Mouse (Mus musculus): ENCODE data around the gene Pold4.

Pold4 gene

GRCm38 (mm10) chr19:4231253-4232185, at the start of gene Pold4:
Gene Pold4, plus strand, starts transcription at chr19:4231899.
- DNase-seq (ENCODE audit: low spot score), result peak; percentile 90

DNA sequence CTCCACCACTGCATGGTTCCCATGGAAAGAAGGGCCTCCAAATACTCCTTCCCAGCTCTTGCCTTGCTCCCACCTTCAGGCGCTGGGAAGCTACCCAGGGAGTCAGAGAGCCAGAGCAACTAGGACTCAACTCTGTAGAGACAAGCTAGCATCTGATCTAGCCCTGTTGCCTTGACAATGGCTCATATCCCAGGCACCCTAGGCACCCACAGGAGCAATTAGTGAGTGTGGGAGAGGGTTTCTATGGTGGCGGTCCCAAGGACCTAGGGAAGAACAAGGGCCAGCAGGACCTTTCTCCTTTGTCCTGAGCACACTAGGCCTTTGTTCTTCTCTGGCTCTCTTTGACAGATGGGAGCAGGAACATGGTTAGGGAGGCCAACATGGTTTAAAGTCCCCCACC, 48.0 kb upstream of the Pold4 start:
- no peak for DNase-seq (ENCODE audit: low spot score)

GRCm38 (mm10) chr19:4184976-4185975, 46.4 kb upstream of the Pold4 start:
- DNase-seq (ENCODE audit: low spot score), result no peak

- DNase-seq (ENCODE audit: low spot score), result no peak
Measured at GRCm38 (mm10) chr19:4187303-4187702, 44.4 kb upstream of the Pold4 start.

DNA sequence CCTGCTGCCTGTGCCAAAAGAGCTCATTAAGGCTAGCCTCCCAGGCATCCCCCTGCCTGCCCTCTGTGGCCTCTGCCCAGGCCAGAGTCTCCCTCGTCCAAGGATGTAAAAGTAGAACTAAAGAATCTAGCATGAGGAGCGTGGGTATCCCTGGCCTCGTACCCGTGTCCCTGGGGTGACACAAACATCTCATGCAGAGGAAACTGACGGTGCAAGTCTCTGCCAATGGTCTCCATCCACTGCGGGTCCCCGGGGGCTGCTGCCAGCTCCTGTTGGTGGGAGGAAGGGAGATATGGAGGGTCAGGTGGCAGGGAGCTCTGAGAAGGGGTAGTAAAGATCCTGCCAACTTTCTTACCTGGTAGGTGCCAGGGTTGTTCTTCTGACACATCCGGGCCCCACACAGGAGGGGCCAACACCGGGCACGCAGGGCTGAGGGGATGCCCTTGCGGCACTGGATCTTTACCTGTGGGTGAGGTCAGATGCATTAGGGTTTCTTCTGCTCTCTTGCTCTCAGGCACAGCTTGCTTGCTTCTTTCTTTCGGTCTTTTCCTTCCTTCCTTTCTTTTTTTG, 42.6 kb upstream of the Pold4 start:
- DNase-seq (ENCODE audit: low spot score), result no peak

DNA sequence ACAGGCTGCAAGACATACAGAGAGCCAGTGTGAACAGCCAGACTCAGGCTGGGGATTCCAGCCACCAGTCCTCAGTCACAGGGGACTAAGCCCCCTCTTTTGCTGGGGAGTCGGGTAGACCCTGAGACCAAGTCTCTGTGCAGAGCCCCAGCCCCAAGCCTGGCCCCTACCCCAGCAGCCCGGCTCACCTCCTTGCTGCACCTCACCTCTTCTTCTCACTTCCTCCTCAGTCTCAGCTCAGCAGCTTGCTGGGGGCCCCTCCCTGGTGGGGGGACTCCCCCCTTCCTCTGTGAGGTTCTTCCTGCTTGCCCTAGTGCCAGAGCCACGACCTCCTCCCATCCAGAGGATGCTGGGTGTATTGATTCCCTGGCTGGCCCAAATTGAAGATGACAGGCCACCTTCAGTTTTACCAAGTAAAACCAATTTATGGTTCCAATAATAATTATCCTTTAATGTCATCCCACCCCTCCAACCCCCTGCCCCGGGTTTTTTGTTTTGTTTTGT, 40.8 kb upstream of the Pold4 start, which contains the start of gene Tbc1d10c:
TSS of gene Tbc1d10c (minus strand) at position 454 of the 504 bp plus-strand sequence.
- no peak for DNase-seq (ENCODE audit: low spot score)

- peak; percentile 91 for DNase-seq (ENCODE audit: low spot score)
Measured at GRCm38 (mm10) chr19:4191528-4192250, 40.0 kb upstream of the Pold4 start, which contains the start of gene Ppp1ca. Gene Ppp1ca, plus strand, starts transcription at chr19:4192065.

DNA sequence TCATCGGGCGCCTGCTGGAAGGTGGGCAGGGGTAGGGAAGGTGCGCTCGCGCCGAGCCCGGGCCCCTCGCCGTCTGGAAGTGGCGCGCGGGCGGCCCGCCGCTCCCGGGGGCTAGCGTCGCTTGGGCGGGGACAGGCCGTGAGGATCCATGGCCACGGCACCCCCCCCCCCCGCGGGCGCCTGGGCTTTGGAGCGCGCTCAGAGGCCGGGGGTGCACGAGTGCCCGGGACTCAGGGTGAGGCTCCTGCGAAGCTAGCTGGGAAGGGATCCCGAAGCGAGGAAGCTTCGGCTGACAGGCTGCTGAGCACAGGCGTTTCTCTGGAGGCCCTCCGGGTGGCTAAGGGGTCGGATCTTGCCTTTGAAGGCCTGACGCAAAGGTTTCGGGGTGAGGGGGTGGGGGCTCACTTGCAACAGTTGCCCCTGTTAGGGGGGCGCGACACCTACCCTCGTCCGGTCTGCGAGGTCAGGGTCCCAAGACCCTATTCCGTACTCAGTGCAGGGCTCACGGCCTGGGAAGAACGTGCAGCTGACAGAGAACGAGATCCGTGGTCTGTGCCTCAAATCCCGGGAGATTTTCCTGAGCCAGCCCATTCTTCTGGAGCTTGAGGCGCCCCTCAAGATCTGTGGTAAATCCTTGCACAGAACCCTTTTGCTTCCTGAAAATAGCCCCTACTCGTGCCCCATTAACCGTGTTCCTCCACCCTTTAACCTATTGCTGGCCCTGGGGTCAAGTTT, 39.3 kb upstream of the Pold4 start:
- DNase-seq (ENCODE audit: low spot score), result no peak

DNA sequence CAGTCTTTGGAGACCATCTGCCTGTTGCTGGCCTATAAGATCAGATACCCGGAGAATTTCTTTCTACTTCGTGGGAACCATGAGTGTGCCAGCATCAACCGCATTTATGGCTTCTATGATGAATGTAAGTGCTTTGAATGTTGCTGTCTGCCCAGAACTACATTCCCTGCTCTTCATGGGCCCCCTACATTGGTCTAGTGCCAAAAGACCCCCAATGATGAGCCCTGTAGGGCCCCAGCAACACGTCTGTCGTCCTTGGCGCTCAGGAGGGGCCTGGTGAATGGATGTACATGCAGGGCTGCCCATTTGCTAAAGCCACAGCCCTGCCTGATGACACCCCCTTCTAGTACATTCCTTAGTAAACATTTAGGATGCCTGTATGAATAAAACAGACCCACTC, 38.6 kb upstream of the Pold4 start:
- no peak for DNase-seq (ENCODE audit: low spot score)

- DNase-seq (ENCODE audit: low spot score), result no peak
Measured at GRCm38 (mm10) chr19:4194021-4194724, 37.5 kb upstream of the Pold4 start.

- no peak for DNase-seq (ENCODE audit: low spot score)
Measured at GRCm38 (mm10) chr19:4194776-4195650, 36.7 kb upstream of the Pold4 start.

GRCm38 (mm10) chr19:4196048-4196447, 35.7 kb upstream of the Pold4 start:
- DNase-seq (ENCODE audit: low spot score), result no peak

GRCm38 (mm10) chr19:4196548-4196947, 35.2 kb upstream of the Pold4 start:
- DNase-seq (ENCODE audit: low spot score), result no peak

DNA sequence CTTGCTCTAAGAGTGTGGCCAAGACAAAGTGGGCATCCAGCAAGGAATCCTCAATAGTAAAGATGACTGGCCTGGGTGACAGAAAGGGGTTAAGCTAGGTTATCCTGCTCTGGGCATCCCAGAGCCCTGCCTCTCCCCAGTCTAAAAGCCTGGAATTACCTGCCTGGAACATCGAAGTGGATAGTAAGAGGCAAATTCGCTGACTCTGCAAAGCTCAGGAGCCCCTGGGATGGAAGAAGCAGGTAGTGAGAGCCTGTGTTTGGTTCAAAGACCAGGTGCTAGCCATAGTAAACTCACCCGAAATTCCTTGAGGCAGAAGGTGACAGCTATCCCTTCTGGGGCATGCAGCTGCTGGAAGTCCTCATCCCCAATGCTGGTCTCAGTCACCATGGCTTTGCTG, 34.5 kb upstream of the Pold4 start:
- no peak for DNase-seq (ENCODE audit: low spot score)

GRCm38 (mm10) chr19:4201291-4201909, 30.3 kb upstream of the Pold4 start, which contains the start of gene Rad9a:
Gene Rad9a, minus strand, starts transcription at chr19:4201662.
- peak; percentile 80 for DNase-seq (ENCODE audit: low spot score)

DNA sequence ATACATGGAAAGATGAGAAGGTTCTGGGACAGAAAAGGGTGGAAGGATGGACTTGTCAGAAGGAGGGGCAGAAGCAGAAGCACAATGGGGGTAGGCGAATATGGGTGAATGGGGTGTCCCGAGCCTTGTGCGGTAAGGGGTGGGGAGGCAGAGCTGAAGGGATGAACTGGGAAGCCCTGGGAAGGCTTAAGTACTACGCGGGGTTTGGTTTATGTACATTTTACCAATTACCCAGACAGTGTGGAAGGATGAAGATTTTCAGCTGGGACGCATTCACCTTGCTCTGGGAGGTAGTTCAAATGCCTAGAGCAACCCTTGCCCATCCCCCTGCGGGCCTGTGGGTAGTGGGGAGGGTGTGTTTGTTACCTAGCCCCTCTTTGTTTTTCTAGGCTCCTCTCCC, 29.6 kb upstream of the Pold4 start:
- no peak for DNase-seq (ENCODE audit: low spot score)

GRCm38 (mm10) chr19:4203148-4203547, 28.6 kb upstream of the Pold4 start:
- DNase-seq (ENCODE audit: low spot score), result no peak

DNA sequence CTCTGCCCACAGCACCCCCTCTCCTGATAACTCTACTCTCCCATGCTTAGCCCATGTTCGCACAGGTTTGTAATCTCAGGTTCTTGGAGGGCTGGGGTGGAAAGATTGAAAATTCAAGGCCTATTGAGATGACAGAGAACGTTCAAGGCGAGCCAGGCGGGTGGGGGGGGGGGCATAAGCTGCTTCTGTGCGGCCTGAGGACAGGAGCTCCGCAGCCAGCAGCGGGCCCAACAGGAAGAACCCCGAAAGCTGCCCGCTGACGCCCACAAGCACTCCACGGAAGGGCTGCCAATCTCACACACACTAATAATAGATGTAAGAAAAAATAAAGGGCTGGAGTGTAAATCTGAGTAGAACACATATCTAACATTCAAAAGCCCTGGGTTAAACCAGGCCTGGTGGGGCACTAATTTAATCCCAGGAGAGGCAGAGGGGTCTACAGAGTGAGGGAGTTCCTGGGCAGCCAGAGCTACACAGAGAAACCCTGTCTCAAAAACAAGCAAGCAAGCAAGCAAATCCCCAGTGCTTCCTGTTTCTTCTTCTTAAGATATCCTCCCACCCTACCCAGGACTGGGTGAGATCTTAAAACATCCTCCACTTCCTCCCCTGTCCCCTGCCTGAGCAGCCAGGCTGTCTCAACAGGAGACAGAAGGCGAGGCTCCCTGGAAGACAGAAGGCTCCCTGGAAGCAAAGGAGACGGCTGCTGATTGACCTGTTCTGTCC, 27.9 kb upstream of the Pold4 start:
- DNase-seq (ENCODE audit: low spot score), result no peak
